Mouse (Mus musculus): ENCODE data around the gene Tfap2e.

Gene Tfap2e

DNA sequence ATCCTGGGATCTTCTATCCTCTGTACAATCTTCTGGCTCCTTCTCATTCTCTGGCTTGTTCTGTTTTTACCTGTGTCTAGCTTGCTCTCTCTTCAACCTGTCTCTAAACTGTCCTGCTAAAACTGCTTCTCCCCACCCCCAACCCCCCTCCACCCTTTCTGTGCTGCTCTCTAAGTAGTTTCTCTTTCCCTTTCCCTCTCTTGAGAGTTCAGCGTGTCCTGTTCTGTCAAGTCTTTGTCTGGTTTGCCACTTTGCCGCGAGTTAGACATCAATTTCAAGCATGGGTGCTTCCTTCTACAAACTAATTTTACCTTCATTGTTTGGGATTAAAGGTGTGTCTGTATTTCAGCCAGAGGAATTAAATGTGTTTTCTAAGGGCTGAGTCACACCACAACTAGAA is 53.0 kb downstream of the Tfap2e start:
- POLR2A ChIA-PET = interaction anchor here in 3 of 4 experiments (0.8 to 2.5 kb wide), 5 partner anchors 10 to 94 kb away, joined by 3 to 10 read pairs (median 3); no protein-coding TSS in a partner anchor
- CTCF ChIA-PET = no interaction called here

DNA sequence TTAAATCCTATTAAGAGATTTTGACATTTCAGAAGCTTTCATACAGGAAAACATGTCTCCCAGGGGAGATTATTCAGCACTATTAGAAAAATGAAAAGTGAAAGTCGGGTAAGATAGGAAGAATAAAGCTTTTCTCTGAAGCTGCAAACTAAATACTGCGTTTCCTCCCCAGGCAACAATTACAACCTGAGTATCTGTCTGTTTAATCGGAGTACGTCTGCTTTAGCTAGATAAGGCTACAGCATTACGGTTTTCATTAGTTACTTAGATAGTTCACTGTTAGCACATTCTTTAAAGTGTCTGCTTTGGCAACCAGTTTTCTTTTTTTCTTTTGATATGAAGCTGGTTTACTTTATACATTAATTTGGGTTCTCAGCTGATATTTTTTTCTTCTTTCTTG is 53.7 kb downstream of the Tfap2e start:
- POLR2A ChIA-PET = interaction anchor here in 2 of 4 experiments (0.8 to 2.5 kb wide), 3 partner anchors 11 to 82 kb away, joined by 3 to 10 read pairs (median 3); no protein-coding TSS in a partner anchor
- CTCF ChIA-PET = no interaction called here

DNA sequence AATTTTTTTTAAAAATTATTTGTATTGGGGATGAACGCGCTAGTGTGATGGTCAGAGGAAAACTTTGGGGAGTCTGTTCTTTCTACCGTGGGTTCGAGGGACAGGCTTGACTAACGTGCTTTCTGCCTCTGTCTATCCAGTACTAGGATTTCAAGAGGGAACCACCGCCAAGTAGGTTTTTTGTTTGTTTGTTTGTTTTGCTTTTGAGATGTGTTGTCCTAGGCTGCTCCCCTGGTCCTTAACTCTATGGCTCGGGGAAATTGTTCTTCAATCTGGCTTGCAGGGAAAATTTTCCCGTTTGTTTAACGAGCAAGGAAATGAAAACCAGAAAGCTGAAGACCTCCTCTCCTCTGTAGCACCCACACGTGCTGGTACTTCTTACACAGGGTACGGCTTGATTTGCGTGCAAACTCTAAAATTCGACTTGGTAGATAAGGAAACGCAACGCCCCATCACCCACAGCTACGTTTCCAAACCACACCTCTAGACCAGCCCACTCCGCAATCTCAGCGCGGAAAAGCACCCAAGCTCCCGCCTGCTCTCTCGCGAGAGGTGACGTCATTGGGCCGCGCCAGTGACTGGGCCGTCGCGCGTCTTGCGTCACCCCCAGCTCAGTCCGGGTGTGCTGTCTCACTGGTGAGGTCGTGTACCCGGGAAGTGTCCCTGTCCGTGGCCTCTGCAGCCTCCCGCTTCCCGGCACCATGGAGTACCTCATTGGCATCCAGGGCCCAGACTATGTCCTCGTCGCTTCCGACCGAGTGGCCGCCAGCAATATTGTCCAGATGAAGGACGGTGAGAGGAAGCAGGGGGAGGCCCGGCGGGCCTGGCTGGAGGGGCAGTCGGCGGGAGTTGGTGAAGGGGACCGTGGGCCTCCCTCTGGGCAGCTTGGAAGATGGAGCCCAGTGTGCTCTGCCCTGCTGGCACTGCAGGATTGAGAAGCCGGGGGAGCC is 58.7 kb downstream of the Tfap2e start, which contains the start of gene Psmb2:
Gene Psmb2, plus strand, starts transcription at position 577 of the 950 bp plus-strand sequence.
- ChIA-PET CTCF (interaction anchor here in 3 of 4 experiments (0.5 to 1.6 kb wide), 5 partner anchors 59 to 591 kb away, joined by 3 to 12 read pairs (median 3); partner anchors contain the start of gene Tfap2e (in 1 of the 3)), POLR2A (interaction anchor here (0.5 to 3.0 kb wide), 122 partner anchors 8 to 686 kb away, joined by 3 to 33 read pairs (median 4); partner anchors contain the start of genes AU040320 (in 3 of the 4), Clspn (in 3 of the 4), Ncdn (in 3 of the 4) and Ago3 (in 2 of the 4))

DNA sequence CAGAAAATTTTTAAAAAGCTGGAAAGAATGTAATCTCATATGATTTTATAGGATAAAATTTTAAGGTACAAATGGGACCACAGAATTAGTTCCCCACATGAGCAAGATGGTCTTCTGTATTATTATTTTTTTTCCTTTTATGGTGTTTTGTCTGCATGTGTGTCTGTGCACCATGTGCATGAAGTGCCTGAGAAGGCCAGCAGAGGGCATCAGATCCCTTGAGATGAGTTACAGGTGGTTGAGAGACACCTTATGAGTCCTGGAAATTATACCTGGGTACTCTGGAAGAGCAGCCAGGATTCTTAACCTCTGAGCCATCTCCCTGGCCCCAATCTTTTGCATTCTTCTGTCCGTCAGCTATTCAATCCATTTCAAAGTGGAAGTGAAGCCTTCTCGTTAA is 69.0 kb downstream of the Tfap2e start:
- CTCF ChIA-PET = interaction anchor here in 1 of 4 experiments (0.7 to 1.1 kb wide), 2 partner anchors 172 to 202 kb away, joined by 3 read pairs; no protein-coding TSS in a partner anchor
- POLR2A ChIA-PET = interaction anchor here in 1 of 4 experiments (1.1 kb wide), 1 partner anchor 10 kb away, joined by 4 read pairs; the partner anchor contains the start of gene Psmb2

Measured in embryonic stem cell, embryonic (primary cell).